Mouse (Mus musculus) gastrocnemius, adult 18-20 months (tissue): ENCODE results near the gene Hbq1a. TPM values are rescaled to one million over a fixed set of nuclear protein-coding genes. Genes with fewer than 3 reads are reported as not detected.
"Not testable (repeated sequence)": the region's sequence is repeated elsewhere in the genome, so short reads cannot be mapped to it uniquely, and the experiment has no call there.

Source experiments
- DNase-seq: peaks from one replicate; pipeline ENCODE4 v3.0.0; 2021; ENCODE audit warnings: low spot score
- total RNA-seq, 2 experiments: library from RNA; stranded (reverse); gene quantifications; 2 replicates each; pipeline ENCODE4 v1.2.3; 2021

The Hbq1a gene
- total RNA-seq, 2 experiments from 2014 or later: not detected

DNA sequence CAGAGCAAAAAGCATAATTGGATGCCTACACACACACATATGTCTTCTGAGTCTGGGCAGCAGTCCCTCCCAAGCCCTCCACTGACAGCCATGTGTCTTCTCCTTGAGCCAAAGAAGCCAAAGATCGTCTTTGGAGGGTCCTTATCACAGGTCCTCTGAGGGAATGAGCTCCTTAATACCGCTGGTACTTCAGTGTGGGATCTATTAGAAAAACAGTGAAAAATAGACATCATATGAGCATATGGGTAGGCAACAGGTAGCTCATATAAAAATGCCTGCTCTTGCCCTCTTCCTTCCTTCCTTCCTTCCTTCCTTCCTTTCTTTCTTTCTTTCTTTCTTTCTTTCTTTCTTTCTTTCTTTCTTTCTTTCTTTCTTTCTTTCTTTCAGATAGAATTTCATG lies 15.3 kb upstream of the Hbq1a start:
- not testable (repeated sequence) for DNase-seq

DNA sequence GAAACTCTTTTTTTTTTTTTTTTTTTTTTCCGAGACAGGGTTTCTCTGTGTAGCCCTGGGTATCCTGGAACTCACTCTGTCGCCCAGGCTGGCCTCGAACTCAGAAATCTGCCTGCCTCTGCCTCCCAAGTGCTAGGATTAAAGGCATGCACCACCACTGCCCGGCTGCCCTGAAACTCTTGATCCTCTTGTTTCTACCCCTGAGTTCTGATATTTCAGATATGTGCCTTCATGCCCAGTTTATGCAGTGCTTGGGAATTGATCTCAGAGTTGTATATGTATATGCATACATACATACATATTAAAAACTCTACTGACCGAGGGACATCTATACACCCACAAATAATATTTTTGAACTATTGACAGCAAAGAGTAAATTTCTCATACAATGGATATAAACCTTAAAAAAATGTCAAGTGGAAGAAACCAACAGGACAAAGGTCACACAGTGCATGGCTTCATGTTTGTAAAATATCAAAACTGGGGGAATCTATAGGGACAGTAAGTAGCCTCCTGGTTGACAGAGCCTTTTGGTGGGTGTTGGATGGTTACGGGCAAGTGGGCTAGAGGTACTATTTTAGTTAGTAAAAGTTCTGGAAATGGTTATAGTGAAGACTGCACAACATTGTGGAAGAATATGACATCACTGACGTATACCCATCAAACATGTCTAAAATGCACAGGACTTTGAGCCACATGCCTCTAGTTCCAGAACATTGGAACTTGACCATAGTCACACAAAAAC lies 14.7 kb upstream of the Hbq1a start:
- no peak for DNase-seq

DNA sequence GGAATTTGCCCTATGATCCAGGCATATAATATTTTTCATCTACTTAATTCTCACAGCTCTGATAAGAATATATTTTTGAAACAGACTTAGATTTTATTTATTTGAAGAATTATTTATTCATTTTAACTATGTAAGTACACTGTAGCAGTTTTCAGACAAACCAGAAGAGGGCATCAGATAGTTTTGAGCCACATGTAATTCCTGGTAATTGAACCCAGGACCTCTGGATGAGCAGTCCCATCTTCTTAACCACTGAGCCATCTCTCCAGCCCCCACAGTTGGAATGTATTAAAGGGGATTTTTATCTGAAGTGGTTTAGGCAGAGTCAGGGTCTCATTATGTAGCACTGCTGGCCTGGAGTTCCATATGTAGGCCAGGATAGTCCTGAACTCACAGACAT lies 14.0 kb upstream of the Hbq1a start:
- not testable (repeated sequence) for DNase-seq

DNA sequence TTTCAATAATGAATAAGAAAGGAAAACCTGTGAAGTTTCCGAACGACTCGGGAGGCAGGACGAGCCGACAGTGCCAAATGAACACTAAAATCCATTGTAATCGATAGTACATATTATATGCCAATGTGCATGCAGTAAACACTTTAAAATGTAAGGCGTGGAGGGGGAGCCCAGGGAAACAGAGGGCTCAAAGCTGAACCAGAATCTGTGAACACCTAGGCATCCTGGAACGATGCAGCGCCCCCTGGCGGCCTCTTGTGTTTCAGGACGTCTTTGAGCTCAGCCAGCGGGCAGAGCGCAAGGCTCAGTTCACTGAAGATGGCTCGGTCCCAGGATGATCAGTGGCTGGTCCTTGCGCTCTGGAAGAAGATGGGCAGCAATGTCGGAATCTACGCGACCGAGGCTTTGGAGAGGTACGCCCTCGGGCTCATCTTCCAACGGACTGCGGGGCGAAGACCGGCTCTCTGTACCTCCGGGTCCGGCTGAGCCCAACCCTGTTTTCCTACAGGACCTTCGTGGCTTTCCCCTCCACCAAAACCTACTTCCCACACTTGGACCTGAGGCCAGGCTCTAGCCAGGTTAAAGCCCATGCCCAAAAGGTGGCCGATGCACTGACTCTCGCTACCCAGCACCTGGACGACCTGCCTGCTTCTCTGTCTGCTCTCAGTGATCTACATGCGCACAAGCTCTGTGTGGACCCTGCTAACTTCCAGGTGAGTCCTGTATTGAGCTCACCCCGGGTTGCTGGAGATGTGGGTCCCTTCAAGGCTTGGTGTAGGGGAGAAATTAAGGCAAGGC lies 13.0 kb upstream of the Hbq1a start, which contains the start of gene Hbq1b:
Gene Hbq1b, plus strand, starts transcription at position 271 of the 798 bp plus-strand sequence.
- DNase-seq: peak; percentile 73

DNA sequence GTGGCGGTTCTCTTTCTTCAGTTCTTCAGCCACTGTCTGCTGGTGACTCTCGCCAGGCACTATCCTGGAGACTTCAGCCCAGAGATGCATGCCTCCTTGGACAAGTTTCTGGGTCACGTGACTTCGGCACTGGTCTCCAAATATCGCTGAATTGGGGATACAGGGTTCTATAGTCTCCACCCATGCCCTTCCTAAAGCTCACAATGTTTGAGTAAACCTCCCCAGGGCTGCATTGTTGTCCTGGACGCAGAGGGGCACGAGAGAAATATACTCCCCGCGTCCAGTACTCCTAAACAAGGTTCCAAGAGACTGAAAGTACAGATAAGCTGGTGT lies 12.4 kb upstream of the Hbq1a start:
- no peak for DNase-seq

DNA sequence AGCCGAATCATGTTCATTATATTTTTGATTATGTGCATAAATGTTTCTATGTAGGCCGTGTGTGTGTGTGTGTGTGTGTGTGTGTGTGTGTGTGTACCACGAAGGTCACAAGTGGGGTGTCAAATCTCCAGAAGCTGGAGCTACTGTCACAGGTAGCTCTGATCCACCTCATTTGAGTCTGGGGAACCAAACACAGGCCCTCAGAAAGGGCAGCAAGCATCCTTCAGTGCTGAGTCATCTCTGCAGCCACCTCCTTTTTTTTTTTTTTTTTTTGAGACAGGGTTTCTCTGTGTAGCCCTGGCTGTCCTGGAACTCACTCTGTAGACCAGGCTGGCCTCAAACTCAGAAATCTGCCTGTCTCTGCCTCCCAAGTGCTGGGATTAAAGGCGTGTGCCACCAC lies 7.0 kb upstream of the Hbq1a start:
- not testable (repeated sequence) for DNase-seq

DNA sequence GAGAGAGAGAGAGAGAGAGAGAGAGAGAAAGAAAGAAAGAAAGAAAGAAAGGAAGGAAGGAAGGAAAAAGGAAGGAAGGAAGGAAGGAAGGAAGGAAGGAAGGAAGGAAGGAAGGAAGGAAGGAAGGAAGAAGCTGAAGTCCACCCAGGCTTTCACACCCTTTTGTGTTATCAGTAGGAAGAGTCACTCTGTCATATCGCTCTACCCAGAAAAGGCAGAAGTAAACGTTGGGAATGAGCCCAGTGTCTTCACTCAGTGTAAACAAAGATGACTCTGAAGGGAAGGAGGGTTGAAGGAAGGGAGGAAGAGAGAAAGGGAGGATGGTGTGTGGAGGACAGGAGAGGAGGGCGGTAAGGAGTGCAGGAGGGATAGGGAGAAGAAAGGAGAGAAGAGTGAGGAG lies 6.4 kb upstream of the Hbq1a start:
- DNase-seq: not testable (repeated sequence)

DNA sequence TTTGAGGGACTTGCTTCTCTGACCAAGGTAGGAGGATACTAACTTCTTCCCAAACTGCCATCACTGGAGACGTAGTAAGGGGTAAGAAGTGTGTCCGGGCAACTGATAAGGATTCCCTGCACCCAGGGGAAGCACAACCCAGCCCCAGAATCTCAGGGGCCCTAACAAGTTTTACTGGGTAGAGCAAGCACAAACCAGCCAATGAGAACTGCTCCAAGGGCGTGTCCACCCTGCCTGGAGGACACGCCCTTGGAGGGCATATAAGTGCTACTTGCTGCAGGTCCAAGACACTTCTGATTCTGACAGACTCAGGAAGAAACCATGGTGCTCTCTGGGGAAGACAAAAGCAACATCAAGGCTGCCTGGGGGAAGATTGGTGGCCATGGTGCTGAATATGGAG lies 3.7 kb upstream of the Hbq1a start, which contains the start of gene Hba-a2:
Gene Hba-a2, plus strand, starts transcription at position 287 of the 400 bp plus-strand sequence.
- not testable (repeated sequence) for DNase-seq

DNA sequence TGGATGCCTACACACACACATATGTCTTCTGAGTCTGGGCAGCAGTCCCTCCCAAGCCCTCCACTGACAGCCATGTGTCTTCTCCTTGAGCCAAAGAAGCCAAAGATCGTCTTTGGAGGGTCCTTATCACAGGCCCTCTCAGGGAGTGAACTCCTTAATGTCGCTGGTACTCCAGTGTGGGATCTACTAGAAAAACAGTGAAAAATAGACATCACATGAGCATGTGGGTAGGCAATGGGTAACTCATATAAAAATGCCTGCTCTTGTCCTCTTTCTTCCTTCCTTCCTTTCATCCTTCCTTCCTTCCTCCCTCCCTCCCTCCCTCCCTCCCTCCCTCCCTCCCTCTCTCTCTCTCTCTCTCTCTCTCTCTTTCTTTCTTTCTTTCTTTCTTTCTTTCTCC lies 2.5 kb upstream of the Hbq1a start:
- DNase-seq: not testable (repeated sequence)

DNA sequence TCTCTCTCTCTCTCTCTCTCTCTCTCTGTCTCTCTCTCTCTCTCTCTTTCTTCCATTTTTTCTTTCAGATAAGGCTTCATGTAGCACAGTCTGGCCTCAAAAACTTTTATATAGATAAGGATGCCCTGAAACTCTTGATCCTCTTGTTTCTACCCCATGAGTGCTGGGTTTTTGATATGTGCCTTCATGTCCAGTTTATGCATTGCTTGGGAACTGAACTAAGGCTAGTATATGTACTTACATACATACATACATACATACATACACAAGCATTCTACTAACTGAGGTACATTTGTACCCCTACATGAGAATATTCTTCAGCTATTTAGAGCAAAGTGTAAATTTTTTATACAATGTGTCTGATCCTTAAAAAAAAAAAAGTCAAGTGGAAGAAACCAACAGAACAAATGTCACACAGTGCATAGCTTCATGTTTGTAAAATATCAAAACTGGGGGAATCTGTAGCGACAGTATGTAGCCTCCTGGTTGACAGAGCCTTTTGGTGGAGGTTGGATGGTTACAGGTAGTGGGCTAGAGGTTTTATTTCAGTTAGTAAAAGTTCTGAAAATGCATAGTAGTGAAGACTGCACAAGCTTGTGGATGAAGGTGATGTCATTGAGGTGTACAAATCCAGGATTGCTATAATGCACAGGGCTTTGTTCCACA lies 1.9 kb upstream of the Hbq1a start:
- no peak for DNase-seq

DNA sequence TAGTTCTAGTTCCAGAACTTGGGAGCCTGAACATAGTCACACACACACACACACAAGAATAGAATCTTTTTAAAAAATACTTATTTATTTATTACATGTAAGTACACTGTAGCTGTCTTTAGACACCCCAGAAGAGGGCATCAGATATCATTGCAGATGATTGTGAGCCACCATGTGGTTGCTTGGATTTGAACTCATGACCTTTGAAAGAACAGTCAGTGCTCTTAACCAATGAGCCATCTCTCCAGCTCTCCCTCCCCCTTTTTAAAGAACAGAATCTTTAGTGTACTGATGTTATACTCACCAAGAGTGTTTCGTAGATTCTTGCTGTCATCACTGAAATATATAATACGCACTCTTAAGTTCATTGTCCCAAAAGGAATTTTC lies 1.3 kb upstream of the Hbq1a start:
- DNase-seq: no peak

DNA sequence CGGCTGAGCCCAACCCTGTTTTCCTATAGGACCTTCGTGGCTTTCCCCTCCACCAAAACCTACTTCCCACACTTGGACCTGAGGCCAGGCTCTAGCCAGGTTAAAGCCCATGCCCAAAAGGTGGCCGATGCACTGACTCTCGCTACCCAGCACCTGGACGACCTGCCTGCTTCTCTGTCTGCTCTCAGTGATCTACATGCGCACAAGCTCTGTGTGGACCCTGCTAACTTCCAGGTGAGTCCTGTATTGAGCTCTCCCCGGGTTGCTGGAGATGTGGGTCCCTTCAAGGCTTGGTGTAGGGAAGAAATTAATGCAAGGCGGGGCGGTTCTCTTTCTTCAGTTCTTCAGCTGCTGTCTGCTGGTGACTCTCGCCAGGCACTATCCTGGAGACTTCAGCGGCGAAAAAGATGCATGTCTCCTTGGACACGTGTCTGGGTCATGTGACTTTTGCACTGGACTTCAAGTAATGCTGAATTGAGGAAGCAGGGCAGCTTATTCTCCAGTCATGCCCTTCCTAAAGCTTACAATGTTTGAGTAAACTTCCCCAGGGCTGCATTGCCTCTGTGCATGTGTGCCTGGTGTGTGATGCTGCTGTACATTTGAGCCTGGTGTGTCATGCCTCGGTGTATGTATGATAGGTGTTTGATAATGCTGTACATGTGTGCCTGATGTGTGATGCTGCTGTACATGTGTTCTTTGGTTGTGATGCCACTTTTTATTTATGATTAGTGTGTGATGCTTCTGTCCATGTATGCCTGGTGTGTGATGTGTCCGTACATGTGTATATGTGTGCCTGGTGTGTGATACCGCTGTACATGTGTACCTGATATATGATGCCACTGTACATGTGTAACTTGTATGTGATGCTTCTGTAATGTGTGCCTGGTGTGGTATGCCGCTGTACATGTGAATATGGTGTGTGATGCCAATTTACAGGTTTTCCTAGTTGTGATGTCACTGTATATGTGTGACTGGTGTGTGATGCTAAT lies 704 bp downstream of the Hbq1a start:
- no peak for DNase-seq

DNA sequence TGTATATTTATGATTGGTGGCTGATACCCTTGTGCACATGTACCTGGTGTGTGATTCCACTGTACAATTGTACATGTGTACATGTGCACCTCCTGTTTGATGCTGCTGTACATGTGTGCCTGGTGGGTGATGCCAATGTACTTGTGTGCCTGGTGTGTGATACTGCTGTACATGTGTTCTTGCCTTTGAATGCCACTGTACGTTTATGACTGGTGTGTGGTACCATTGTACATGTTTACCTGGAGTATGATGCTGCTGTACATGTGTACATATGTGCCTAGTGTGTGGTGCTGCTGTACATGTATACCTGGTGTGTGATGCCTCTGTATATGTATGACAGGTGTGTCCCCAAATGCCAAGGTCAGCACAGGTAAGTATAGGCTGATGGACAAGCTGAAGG lies 1.6 kb downstream of the Hbq1a start:
- no peak for DNase-seq

DNA sequence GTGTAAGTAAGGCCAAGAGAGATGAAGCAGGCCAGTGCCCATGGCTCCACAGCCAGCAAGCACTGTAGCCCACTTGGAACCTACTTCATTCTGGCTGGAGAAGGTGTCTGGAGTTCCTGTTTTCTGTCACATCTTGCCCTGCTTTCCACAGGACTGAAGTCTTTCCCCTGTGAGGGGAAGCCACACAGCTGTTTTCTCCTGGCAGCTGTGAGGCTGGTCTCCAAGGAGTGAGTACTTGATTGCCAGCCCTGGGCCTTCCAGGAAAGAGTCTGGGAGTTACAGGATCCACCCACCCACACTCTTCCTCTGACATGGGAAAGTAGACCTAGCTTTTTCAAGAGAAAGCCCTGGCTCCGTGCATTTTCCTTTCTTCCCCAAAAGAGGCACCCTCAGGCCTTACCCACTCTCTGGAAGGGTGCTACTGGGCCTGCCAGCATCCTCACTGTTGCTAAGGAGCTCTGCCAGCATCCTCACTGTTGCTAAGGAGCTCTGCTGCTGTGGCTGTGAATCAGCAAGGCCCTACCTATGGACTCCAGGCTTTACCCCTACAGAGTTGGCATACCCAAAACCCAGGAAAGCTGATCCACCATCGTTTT lies 3.1 kb downstream of the Hbq1a start:
- no peak for DNase-seq

DNA sequence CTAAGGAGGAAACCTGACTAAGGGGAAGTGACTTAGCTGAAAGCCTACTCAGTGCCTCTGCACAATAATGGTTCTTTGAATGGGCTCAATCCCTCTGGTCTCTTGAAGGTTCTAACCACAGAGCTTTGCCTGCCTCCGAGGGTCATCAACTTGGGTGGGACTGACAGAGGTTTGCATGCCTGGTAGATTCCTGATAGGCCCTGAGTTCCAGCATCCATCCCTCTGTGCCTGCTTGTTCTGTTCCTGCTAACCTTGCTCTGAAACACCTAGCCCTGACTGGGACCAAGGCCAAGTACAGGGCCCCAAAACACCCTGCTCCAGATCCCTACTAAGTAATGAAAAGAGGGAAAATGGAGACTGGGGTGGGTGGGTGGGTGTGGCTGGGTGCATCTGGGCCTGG lies 3.6 kb downstream of the Hbq1a start:
- no peak for DNase-seq

DNA sequence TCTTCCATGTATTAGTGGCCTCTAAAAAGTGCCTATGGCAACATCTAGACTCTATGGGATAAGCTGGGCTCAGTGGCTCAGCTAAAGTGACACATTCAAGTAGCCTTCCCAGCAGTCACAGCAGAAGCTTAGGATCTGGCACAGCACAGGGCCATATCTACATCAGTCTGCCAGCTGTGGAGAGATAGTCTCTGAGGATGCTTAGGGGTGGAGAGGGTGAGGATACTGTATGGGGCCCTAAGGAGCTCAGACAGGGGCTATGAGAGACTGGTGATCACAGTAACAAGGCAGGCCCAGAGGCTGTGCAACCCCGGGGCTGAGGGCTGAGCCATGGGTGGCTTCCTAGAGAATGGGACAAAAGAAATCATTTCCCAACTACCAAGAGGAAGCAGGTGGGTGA lies 7.1 kb downstream of the Hbq1a start:
- DNase-seq: no peak

DNA sequence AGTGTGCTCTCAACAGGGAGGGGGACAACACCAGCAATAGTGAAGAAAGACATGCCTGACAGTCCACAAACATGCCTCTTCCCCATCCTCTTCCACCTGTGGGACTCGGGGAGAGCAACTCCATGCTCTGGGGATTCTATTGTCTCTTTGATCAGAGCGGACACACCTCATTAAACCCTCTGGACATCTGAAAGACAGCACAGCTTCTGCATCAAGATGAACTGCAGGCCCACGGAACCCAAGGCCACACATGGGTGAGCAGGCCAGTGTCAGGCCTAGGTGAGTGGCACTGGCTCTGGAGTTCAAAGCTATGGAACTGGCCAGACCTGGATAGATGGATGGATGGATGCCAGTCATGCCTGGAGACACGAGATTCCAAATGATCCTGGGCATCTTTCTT lies 9.6 kb downstream of the Hbq1a start:
- DNase-seq: no peak

DNA sequence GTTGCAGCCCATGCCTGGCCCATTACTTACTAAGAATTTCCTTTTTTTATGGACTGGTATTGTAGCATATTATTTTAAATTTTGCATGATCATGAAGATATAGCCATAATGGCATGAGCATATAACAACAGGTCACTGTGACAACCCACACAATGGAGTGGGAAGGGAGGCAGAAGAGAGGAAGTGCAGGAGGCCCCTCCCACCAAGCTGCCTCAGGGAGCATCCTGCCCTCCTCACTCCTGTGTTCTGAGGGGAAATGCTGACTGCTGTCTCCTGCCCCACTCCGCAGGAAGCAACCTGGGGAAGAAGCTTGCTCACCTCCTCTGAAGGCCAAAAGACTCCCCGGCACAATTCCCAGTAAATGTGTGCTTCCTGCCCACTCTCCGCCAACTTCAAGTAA lies 10.1 kb downstream of the Hbq1a start:
- DNase-seq: no peak

DNA sequence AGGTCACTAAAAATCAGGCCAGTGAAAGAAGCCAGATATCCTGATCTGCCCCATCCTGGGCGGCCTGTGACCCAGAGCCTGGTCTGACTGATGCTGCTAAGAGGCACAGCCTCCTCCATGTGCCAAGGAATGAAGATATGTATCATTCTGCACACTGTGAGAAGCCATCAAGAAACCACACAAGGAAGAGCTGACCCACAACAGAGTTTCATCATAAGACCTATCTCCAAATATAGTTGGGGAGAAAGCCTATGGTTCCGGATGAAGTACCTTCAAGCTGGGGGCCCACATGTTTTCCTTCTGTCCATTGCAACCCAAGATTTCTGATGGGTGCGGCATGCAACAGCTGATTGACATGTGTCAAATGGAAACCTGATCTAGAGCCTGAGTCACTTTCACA lies 16.1 kb downstream of the Hbq1a start:
- no peak for DNase-seq

DNA sequence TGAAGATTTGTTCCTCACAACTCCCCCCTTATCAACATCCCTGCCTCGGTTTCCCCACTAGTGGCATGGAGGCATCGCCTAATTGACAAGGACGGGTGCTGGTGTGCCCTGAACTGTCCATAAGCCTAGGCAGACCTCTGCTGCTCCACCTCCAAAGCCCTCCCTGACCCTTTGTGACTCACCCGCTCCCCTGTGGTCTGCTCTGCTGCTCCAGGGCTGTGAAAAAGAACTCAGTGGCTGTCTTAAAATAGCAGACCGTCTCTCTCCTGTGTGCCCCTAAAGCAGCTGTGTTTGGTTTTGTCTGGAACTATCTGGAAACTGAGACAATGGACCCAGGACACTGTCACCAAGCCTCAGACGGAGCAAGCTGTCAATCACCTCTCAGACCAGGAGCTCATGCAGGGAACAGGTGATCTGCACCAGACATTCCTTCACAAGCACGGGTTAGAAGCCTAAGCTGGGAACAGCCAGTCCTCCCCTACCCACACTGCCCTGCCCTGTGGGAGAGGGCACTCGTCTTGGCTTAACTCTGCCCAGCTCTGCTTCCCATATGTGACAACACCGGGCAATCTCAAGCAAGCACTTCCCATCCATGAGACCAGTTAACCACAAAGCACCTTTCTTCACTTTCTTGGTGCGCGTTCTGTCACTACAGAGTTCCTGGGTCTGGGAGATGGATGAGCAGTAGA lies 20.8 kb downstream of the Hbq1a start:
- no peak for DNase-seq
